Comparison of ENCODE assay signal across 13 mouse cellular contexts in genomic region chr15:31449772-31450171, GRCm38 (mm10). TPM values are rescaled to one million over a fixed set of nuclear protein-coding genes. Genes with fewer than 3 reads are reported as not detected.
DNase-seq lines count a peak whose midpoint lies in the region; ATAC-seq and TF ChIP-seq lines count a peak whose summit lies in the region.
"Had no signal": no experiment of that assay in that cellular context is flagged by ENCODE, and none has a peak within 500 bp of the region (broad histone marks: within the 10 kb centered on the region; RNA-seq: fewer than 3 reads in every experiment).

No protein-coding gene starts in this region.

- no peak overlapping the region for H3K4me2 ChIP-seq in kidney, embryonic 14.5 days (replicated peaks; ENCODE audit: low read depth, low read length)
- H3K4me2 ChIP-seq in kidney, postnatal 0 days (ENCODE audit: low read length): no peak overlapping the region
- no peak overlapping the region for H3K4me2 ChIP-seq in liver, embryonic 16.5 days (ENCODE audit: low read depth, low read length)
- H3K4me2 ChIP-seq: limb, embryonic 15.5 days had no signal

- H3K4me3 ChIP-seq in kidney, embryonic 14.5 days (ENCODE audit: low read length): no peak overlapping the region
- no peak overlapping the region for H3K4me3 ChIP-seq in kidney, postnatal 0 days (replicated peaks; ENCODE audit: low read depth, low read length)
- no peak overlapping the region for H3K4me3 ChIP-seq in liver, embryonic 16.5 days (ENCODE audit: low read depth, low read length)
- H3K4me3 ChIP-seq: limb, embryonic 15.5 days; myocyte had no signal

- H3K9me3 ChIP-seq in kidney, embryonic 14.5 days (ENCODE audit: control insufficient read depth, low read length): no peaks in the 10 kb centered on the region
- H3K9me3 ChIP-seq in kidney, postnatal 0 days (replicated peaks; ENCODE audit: low read length): no peaks in the 10 kb centered on the region
- H3K9me3 ChIP-seq in liver, embryonic 16.5 days (replicated peaks; ENCODE audit: control insufficient read depth, low read length): no peaks in the 10 kb centered on the region
- H3K9me3 ChIP-seq: limb, embryonic 15.5 days had no signal

- TF ChIP-seq CTCF in kidney, postnatal 0 days (IDR thresholded peaks at IDR 0.05; ENCODE audit: low read depth): no peak

- ATAC-seq in kidney, embryonic 14.5 days (ENCODE audit: low FRiP score, low TSS enrichment): no peak
- ATAC-seq in kidney, postnatal 0 days (replicated peaks; ENCODE audit: low FRiP score, low read depth): peak; percentile 68
- peak; percentile 13; the same call in 1 of the 2 replicates for ATAC-seq in liver, embryonic 16.5 days (ENCODE audit: low read depth)
- ATAC-seq: hindbrain, embryonic 16.5 days had no signal

- no peaks in the 10 kb centered on the region for H3K27me3 ChIP-seq in kidney, embryonic 14.5 days (ENCODE audit: control insufficient read depth, insufficient read depth, low read length)
- no peaks in the 10 kb centered on the region for H3K27me3 ChIP-seq in kidney, postnatal 0 days (ENCODE audit: insufficient read depth, low read length)
- H3K27me3 ChIP-seq in liver, embryonic 16.5 days (ENCODE audit: control insufficient read depth, insufficient read depth, low read depth, low read length): no peaks in the 10 kb centered on the region
- H3K27me3 ChIP-seq: limb, embryonic 15.5 days had no signal

- peak; percentile 86 for DNase-seq in kidney, adult 11 months
- DNase-seq in R1 (ENCODE audit: low read depth, low spot score): peak; percentile 75
- peak; percentile 38 for DNase-seq in kidney, postnatal 0 days (ENCODE audit: low spot score)
- DNase-seq in spleen, adult 18-20 months: no peak
- DNase-seq in frontal cortex, postnatal 25 days (ENCODE audit: low spot score in 2 of 2): no peak
- no peak for DNase-seq in lung, postnatal 4 days
- DNase-seq: cerebellum, adult 9-11 months; embryo, embryonic 11 days had no signal

- no peak overlapping the region for H3K9ac ChIP-seq in kidney, embryonic 14.5 days (ENCODE audit: low read depth, low read length)
- H3K9ac ChIP-seq in kidney, postnatal 0 days (ENCODE audit: low read depth, low read length): no peak overlapping the region
- no peak overlapping the region for H3K9ac ChIP-seq in liver, embryonic 16.5 days (ENCODE audit: low read depth, low read length)
- H3K9ac ChIP-seq: limb, embryonic 15.5 days had no signal

- no peak overlapping the region for H3K27ac ChIP-seq in kidney, embryonic 14.5 days (ENCODE audit: low read depth, low read length)
- H3K27ac ChIP-seq in kidney, postnatal 0 days: peak overlapping the region; percentile 57; the same call in 1 of the 2 replicates
- no peak overlapping the region for H3K27ac ChIP-seq in liver, embryonic 16.5 days (ENCODE audit: low read length)
- H3K27ac ChIP-seq: limb, embryonic 15.5 days had no signal

- H3K36me3 ChIP-seq in kidney, embryonic 14.5 days (ENCODE audit: control insufficient read depth, insufficient read depth, low read length): no peaks in the 10 kb centered on the region
- H3K36me3 ChIP-seq in kidney, postnatal 0 days (ENCODE audit: insufficient read depth, low read length): no peaks in the 10 kb centered on the region
- H3K36me3 ChIP-seq in liver, embryonic 16.5 days (ENCODE audit: control insufficient read depth, insufficient read depth): no peaks in the 10 kb centered on the region
- H3K36me3 ChIP-seq: limb, embryonic 15.5 days had no signal

- 35% methylated on average over 2 of the region's 2 CpGs for WGBS in kidney, embryonic 14.5 days
- 13% methylated on average over 2 of the region's 2 CpGs for WGBS in kidney, postnatal 0 days
- WGBS in liver, embryonic 16.5 days (ENCODE audit: insufficient replicate concordance): 10% methylated on average over 2 of the region's 2 CpGs

- H3K4me1 ChIP-seq in kidney, embryonic 14.5 days (ENCODE audit: control insufficient read depth, insufficient read depth, low read length): 0 out of 2 replicates have a peak, but pooled peaks cover 5% of the 10 kb centered on the region
- H3K4me1 ChIP-seq in kidney, postnatal 0 days (replicated peaks; ENCODE audit: insufficient read depth, low read length): no peaks in the 10 kb centered on the region
- H3K4me1 ChIP-seq in liver, embryonic 16.5 days (ENCODE audit: control insufficient read depth, low read depth, low read length): peaks cover 16% of the 10 kb centered on the region

RNA-seq across cellular contexts. Expression of gene Ropn1l, which starts 3.8 kb away (rescaled TPM):
- 3.8 and 3.9 TPM in 2 replicates for polyA plus RNA-seq in kidney, embryonic 14.5 days (2014; fragmentation: Nextera tagmentation; extraction: Ambion mirVana)
- 5.2 and 5.8 TPM in 2 replicates for polyA plus RNA-seq in kidney, postnatal 0 days (2015; fragmentation: Nextera tagmentation; extraction: Ambion mirVana)
- 2.2 and 2.6 TPM in 2 replicates for polyA plus RNA-seq in liver, embryonic 16.5 days (2015; fragmentation: Nextera tagmentation; extraction: Ambion mirVana)

Comparison
In these comparisons a context has a peak if more than half of its experiments do, and no peak if none do; other contexts are left out.
1. DNase-seq: peak in kidney, adult 11 months (single experiment), R1 (single experiment) and kidney, postnatal 0 days (single experiment); none in spleen, adult 18-20 months (0 of 2), frontal cortex, postnatal 25 days (0 of 2) and lung, postnatal 4 days (0 of 2).